Mouse (Mus musculus) kidney, postnatal 0 days (tissue): ENCODE measurements around the gene Glis2. TPM values are rescaled to one million over a fixed set of nuclear protein-coding genes. Genes with fewer than 3 reads are reported as not detected.

Experiments
- ATAC-seq: fragments of 200-750 bp; cut with Nextera tagmentation; replicated peaks from 2 replicates; pipeline ENCODE4 v1.8.0; 2017; ENCODE audit warnings: low read depth, moderate number of reproducible peaks, moderate TSS enrichment, moderate library complexity; ENCODE audit not compliant: low FRiP score
- DNase-seq: peaks from one replicate; pipeline ENCODE4 v3.0.0-alpha.2; 2016; ENCODE audit warnings: low spot score
- H3K27ac ChIP-seq: fragments of 300-500 bp; sonication (generic); 2 replicates; pipeline ENCODE4 v1.5.1; 2014; ENCODE audit warnings: mild to moderate bottlenecking
- H3K27me3 ChIP-seq: fragments of 300-500 bp; sonication (generic); 2 replicates; pipeline ENCODE4 v1.6.1; 2014; ENCODE audit warnings: low read length, mixed read lengths; ENCODE audit not compliant: insufficient read depth
- H3K36me3 ChIP-seq: fragments of 300-500 bp; sonication (generic); 2 replicates; pipeline ENCODE4 v1.6.1; 2014; ENCODE audit warnings: low read length, mixed read lengths; ENCODE audit not compliant: insufficient read depth
- H3K4me1 ChIP-seq: fragments of 300-500 bp; sonication (generic); replicated peaks from 2 replicates; pipeline ENCODE4 v1.6.1; 2014; ENCODE audit warnings: antibody characterized with exemption, low read length, mixed read lengths; ENCODE audit not compliant: insufficient read depth
- H3K4me2 ChIP-seq: fragments of 300-500 bp; sonication (generic); 2 replicates; pipeline ENCODE4 v1.6.1; 2014; ENCODE audit warnings: mild to moderate bottlenecking, low read length, moderate library complexity, mixed read lengths
- H3K4me3 ChIP-seq: fragments of 300-500 bp; sonication (generic); replicated peaks from 2 replicates; pipeline ENCODE4 v1.5.1; 2014; ENCODE audit warnings: low read depth, low read length
- H3K9ac ChIP-seq: fragments of 300-500 bp; sonication (generic); 2 replicates; pipeline ENCODE4 v1.6.1; 2014; ENCODE audit warnings: low read depth, low read length
- H3K9me3 ChIP-seq: fragments of 300-500 bp; sonication (generic); replicated peaks from 2 replicates; pipeline ENCODE4 v1.6.1; 2016; ENCODE audit warnings: low read length, inconsistent platforms, mixed read lengths
- CTCF ChIP-seq: IDR thresholded peaks from 2 replicates; pipeline ENCODE4 v1.5.1; 2016; ENCODE audit warnings: antibody characterized with exemption, low read depth, mild to moderate bottlenecking, moderate library complexity
- WGBS: fragments of 180-500 bp; shearing (Covaris S2); extraction: QIAGEN DNeasy Blood & Tissue Kit; methylation state at CpG from one replicate; pipeline ENCODE4 v1.1.7; 2014; 5-methylcytosine and 5-hydroxymethylcytosine counted together
- polyA plus RNA-seq: library from polyadenylated mRNA; unstranded; fragments of >200 nt; fragmentation: Nextera tagmentation; extraction: Ambion mirVana; gene quantifications from 2 replicates; pipeline ENCODE4 v1.2.1, GENCODE M21; 2015

The Glis2 gene
- polyA plus RNA-seq, 1 experiment from 2014 or later: 74.6 TPM

- H3K4me3 ChIP-seq: no peak overlapping the region
- no peaks in the 10 kb centered on the region for H3K27me3 ChIP-seq
- peaks cover 51% of the 10 kb centered on the region for H3K36me3 ChIP-seq
- H3K4me1 ChIP-seq: peaks cover 32% of the 10 kb centered on the region
- no peak for ATAC-seq
- H3K4me2 ChIP-seq: no peak overlapping the region
- 81% methylated on average over 11 of the region's 11 CpGs for WGBS
- TF ChIP-seq CTCF: no peak
- H3K9me3 ChIP-seq: no peaks in the 10 kb centered on the region
- DNase-seq: no peak
- no peak overlapping the region for H3K27ac ChIP-seq
- no peak overlapping the region for H3K9ac ChIP-seq
Measured at GRCm38 (mm10) chr16:4649692-4650091, 55.2 kb downstream of the Glis2 start.

- Histone ChIP-seq H3K36me3 (peaks cover 51% of the 10 kb centered on the region), H3K27me3 (no peaks in the 10 kb centered on the region), H3K9ac (no peak overlapping the region), H3K4me1 (peaks cover 30% of the 10 kb centered on the region), H3K4me3 (no peak overlapping the region), H3K4me2 (no peak overlapping the region), H3K27ac (no peak overlapping the region), H3K9me3 (no peaks in the 10 kb centered on the region)
- no peak for TF ChIP-seq CTCF
- WGBS: 92% methylated on average over 3 of the region's 3 CpGs
- ATAC-seq: no peak
- no peak for DNase-seq
Measured at GRCm38 (mm10) chr16:4650161-4650560, 55.6 kb downstream of the Glis2 start.

- no peaks in the 10 kb centered on the region for H3K27me3 ChIP-seq
- DNase-seq: no peak
- H3K27ac ChIP-seq: no peak overlapping the region
- no peak for TF ChIP-seq CTCF
- H3K9me3 ChIP-seq: no peaks in the 10 kb centered on the region
- H3K9ac ChIP-seq: no peak overlapping the region
- peaks cover 47% of the 10 kb centered on the region for H3K36me3 ChIP-seq
- WGBS: 84% methylated on average over 1 of the region's 1 CpGs
- no peak overlapping the region for H3K4me3 ChIP-seq
- no peak for ATAC-seq
- H3K4me2 ChIP-seq: no peak overlapping the region
- peaks cover 39% of the 10 kb centered on the region for H3K4me1 ChIP-seq
Measured at GRCm38 (mm10) chr16:4651081-4651480, 56.6 kb downstream of the Glis2 start.

GRCm38 (mm10) chr16:4651624-4652023 lies 57.1 kb downstream of the Glis2 start:
- Histone ChIP-seq H3K4me1 (peaks cover 39% of the 10 kb centered on the region), H3K9ac (peak overlapping the region; percentile 23; the same call in 1 of the 2 replicates), H3K4me2 (no peak overlapping the region), H3K4me3 (no peak overlapping the region), H3K27me3 (no peaks in the 10 kb centered on the region), H3K36me3 (peaks cover 47% of the 10 kb centered on the region), H3K9me3 (no peaks in the 10 kb centered on the region), H3K27ac (no peak overlapping the region)
- WGBS: 66% methylated on average over 7 of the region's 7 CpGs
- no peak for DNase-seq
- TF ChIP-seq CTCF: no peak
- ATAC-seq: no peak

- no peak overlapping the region for H3K4me2 ChIP-seq
- WGBS: 62% methylated on average over 4 of the region's 4 CpGs
- DNase-seq (no peak), ATAC-seq (no peak)
- H3K27me3 ChIP-seq: no peaks in the 10 kb centered on the region
- H3K4me1 ChIP-seq: peaks cover 32% of the 10 kb centered on the region
- no peak overlapping the region for H3K4me3 ChIP-seq
- TF ChIP-seq CTCF: no peak
- no peak overlapping the region for H3K9ac ChIP-seq
- no peaks in the 10 kb centered on the region for H3K9me3 ChIP-seq
- peaks cover 47% of the 10 kb centered on the region for H3K36me3 ChIP-seq
- no peak overlapping the region for H3K27ac ChIP-seq
Measured at GRCm38 (mm10) chr16:4652707-4653416, 58.3 kb downstream of the Glis2 start.

GRCm38 (mm10) chr16:4654706-4655105 lies 60.2 kb downstream of the Glis2 start:
- peak overlapping the region; percentile 78 for H3K27ac ChIP-seq
- H3K9ac ChIP-seq: no peak overlapping the region
- WGBS: 57% methylated on average over 10 of the region's 10 CpGs

More at GRCm38 (mm10) chr16:4654706-4655105, 60.2 kb downstream of the Glis2 start:
- Histone ChIP-seq H3K9me3 (no peaks in the 10 kb centered on the region), H3K4me2 (no peak overlapping the region), H3K36me3 (peaks cover 29% of the 10 kb centered on the region), H3K27me3 (no peaks in the 10 kb centered on the region), H3K4me1 (peaks cover 28% of the 10 kb centered on the region; the same call in 1 of the 2 replicates), H3K4me3 (no peak overlapping the region)
- peak; percentile 59 for TF ChIP-seq CTCF
- ATAC-seq (no peak), DNase-seq (peak; percentile 51)
